Mouse (Mus musculus) brain, embryonic 14.5 days (tissue): ENCODE results near the gene Tmco1. TPM values are rescaled to one million over a fixed set of nuclear protein-coding genes. Genes with fewer than 3 reads are reported as not detected.

ENCODE experiments used
- DNase-seq: peaks from one replicate; pipeline ENCODE4 v3.0.0-alpha.2; 2011; ENCODE audit warnings: low read depth
- CTCF ChIP-seq: fragments of 200-500 bp; IDR thresholded peaks from 2 replicates; pipeline ENCODE4 v1.5.1; 2012; ENCODE audit warnings: inconsistent platforms, mild to moderate bottlenecking, moderate library complexity, borderline replicate concordance; ENCODE audit not compliant: insufficient read depth, insufficient read length; ENCODE audit errors: extremely low read depth
- POLR2A ChIP-seq: fragments of 200-500 bp; IDR thresholded peaks from 2 replicates; pipeline ENCODE4 v1.6.1; 2012; ENCODE audit warnings: mild to moderate bottlenecking, inconsistent platforms, borderline replicate concordance; ENCODE audit not compliant: poor library complexity, insufficient read depth, insufficient read length, severe bottlenecking; ENCODE audit errors: extremely low read depth
- polyA plus RNA-seq: library from polyadenylated mRNA; depleted of rRNA; stranded (reverse); fragments of >200 nt; gene quantifications from 2 replicates; pipeline ENCODE4 v1.2.3, GENCODE M21; 2012; rRNA removed

The Tmco1 gene
- 64.4 and 78.7 TPM in 2 replicates for polyA plus RNA-seq

- TF ChIP-seq POLR2A (peak; percentile 94), CTCF (no peak)
- peak; percentile 98 for DNase-seq
These were observed at the start of gene Tmco1 for GRCm38 (mm10) chr1:167308261-167309054. Gene Tmco1 (plus strand): TSS chr1:167308378.

GRCm38 (mm10) chr1:167259702-167260101, 48.5 kb upstream of the Tmco1 start:
- no peak for TF ChIP-seq POLR2A
- no peak for TF ChIP-seq CTCF
- no peak for DNase-seq

DNA sequence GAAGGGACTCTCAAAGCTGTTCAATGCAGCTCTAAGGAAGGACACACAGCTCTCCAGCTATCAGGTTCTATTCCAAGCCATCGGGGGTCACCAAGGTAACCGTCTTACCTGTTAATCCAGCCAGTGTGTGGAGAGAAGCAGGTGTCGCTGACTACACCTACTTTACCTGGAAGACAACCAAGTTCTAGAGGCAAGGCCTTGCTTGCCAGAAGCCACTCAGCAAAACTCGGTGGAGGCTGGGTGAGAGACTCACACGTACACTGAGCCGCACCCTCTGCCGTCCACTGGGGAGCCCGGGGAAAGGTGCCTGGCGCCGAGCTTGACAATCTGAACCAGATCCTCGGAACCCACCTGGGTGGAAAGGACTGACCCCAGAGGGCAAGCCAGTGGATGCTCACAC, 46.4 kb upstream of the Tmco1 start:
- DNase-seq = no peak
- TF ChIP-seq POLR2A = no peak
- TF ChIP-seq CTCF = no peak

DNA sequence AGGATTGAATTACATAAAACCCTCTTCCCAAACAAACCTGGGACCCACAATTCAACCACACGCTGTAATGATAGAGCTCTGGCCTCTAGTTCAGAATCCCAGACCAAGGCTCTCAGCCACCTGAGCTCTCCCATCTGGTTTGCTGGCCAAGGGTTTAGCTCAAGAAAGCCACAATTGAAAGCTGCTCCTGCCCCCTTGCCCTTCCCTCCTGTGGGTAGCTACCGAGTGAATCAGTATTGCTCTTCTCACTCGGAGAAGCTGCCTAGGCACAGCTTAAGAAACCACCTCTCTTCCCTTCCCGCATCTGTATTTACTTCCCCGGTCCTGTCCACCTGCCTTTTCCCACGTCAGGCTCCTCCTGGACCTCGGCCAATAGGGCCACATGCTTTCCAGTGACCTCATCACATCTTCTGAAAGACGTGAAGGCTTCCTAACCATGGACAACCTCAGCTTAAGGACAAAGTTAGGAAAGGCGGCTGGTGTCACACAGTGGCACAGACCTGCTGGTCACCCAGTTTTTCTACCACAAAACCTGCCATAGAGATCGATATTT, 45.6 kb upstream of the Tmco1 start:
- no peak for DNase-seq
- TF ChIP-seq POLR2A (no peak), CTCF (no peak)

GRCm38 (mm10) chr1:167265366-167265765, 42.8 kb upstream of the Tmco1 start:
- DNase-seq = no peak
- TF ChIP-seq POLR2A (no peak), CTCF (no peak)

- DNase-seq = no peak
- TF ChIP-seq CTCF (no peak), POLR2A (no peak)
These were observed 41.5 kb upstream of the Tmco1 start for GRCm38 (mm10) chr1:167266720-167267119.

GRCm38 (mm10) chr1:167268360-167269063, 39.7 kb upstream of the Tmco1 start:
- no peak for DNase-seq
- TF ChIP-seq POLR2A (no peak), CTCF (no peak)

DNA sequence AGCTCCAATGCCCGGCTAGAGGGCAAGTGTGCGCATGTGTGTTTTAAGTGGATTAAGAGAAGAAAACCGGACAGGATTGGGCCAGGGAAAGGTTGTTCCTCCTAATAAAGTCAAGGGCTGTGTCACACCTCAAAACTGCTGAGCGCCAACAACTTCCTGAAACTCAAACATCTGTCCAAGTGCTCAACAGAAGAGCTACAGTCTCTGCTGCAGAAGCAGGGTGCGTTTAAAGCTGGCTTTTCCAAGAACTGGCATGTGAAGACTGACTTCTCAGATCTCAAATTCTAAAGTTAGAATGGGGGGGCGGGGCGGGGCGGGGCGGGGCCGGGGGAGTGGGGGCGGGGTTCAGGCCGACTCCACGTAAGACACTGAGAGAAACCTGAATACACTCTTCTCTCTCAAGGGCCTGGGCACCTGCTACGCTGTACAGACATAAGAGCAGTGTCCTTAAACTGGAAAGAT, 38.8 kb upstream of the Tmco1 start:
- TF ChIP-seq POLR2A = no peak
- no peak for TF ChIP-seq CTCF
- no peak for DNase-seq

DNA sequence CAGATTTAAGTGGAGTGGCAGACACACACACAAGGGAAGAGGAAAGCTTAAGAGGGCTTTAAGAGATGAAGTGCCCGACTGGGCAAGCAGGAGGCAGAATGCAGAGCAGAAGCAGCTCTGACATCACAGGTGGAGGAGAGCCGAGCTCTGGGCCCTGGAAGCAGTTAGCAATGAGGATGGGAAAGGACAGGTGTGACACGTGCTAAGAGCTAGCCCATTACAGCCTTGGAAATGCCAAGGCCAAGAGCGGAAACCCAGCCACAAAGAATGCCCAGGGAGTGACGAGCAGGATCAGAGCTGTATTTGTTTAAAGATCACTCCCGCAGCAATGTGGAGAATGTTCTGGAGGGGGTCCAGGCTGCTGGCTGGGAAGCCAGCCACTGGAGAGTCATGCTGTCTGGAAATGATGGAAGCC, 38.3 kb upstream of the Tmco1 start:
- peak; percentile 87 for DNase-seq
- TF ChIP-seq CTCF (no peak), POLR2A (no peak)

DNA sequence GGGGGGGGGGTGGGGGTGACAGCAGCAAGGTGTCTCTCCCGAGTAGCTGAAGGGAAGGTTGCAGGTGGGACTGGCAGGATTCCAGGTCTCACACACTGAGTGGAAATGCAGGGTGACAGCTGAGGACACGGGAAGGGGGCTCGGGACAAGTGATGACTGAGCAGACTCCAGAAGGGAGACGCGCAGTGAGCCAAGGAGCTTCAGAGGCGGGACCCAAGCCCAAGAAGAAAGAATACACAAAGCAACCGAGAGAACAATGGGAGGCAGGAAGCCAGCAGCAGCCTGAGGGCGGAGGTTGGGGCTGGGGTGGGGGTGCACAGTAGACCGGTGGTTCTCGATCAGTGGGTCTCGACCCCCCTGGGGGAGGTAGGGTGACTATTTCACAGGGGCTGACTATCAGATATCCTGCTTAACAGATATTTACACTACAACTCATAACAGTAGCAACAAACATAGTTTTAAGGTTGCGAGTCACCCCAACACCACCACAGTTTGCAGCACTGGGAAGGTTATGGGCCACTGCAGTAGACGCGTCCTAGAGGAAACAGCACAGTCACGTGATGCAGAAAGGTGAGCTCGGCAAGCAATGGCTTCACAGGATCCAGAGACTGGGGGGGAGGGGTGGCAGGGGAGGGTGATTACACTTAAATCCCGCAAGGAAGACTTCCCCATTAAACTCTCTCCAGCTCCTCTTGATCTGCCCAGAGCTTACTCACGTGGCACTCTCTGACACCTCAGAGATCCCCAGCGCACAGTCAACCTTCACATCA, 37.7 kb upstream of the Tmco1 start:
- TF ChIP-seq CTCF (no peak), POLR2A (no peak)

GRCm38 (mm10) chr1:167271304-167271703, 36.9 kb upstream of the Tmco1 start:
- no peak for TF ChIP-seq CTCF
- TF ChIP-seq POLR2A = no peak
- no peak for DNase-seq

More for the DNA sequence above, 37.7 kb upstream of the Tmco1 start:
- DNase-seq = peak; percentile 82
